Mouse (Mus musculus) stomach, embryonic 14.5 days (tissue): Measurements from ENCODE around the gene Syf2. TPM values are rescaled to one million over a fixed set of nuclear protein-coding genes. Genes with fewer than 3 reads are reported as not detected.

ENCODE experiments used
- ATAC-seq: fragments of 200-750 bp; cut with Nextera tagmentation; 2 replicates; pipeline ENCODE4 v1.8.0; 2017; ENCODE audit warnings: low read depth, moderate TSS enrichment; ENCODE audit not compliant: insufficient number of reproducible peaks, insufficient read depth, low FRiP score
- H3K27ac ChIP-seq: fragments of 300-500 bp; sonication (generic); 2 replicates; pipeline ENCODE4 v1.5.1; 2014; ENCODE audit warnings: mild to moderate bottlenecking, low read length, moderate library complexity, mixed read lengths
- H3K27me3 ChIP-seq: fragments of 300-500 bp; sonication (generic); 2 replicates; pipeline ENCODE4 v1.6.1; 2014; ENCODE audit warnings: low read length, control low read depth, mixed read lengths; ENCODE audit not compliant: control insufficient read depth, insufficient read depth
- H3K36me3 ChIP-seq: fragments of 300-500 bp; sonication (generic); 2 replicates; pipeline ENCODE4 v1.6.1; 2014; ENCODE audit warnings: mild to moderate bottlenecking, control low read depth, low read length, moderate library complexity, mixed read lengths; ENCODE audit not compliant: control insufficient read depth, insufficient read depth
- H3K4me1 ChIP-seq: fragments of 300-500 bp; sonication (generic); 2 replicates; pipeline ENCODE4 v1.6.1; 2014; ENCODE audit warnings: low read length, control low read depth, mixed read lengths; ENCODE audit not compliant: control insufficient read depth, insufficient read depth
- H3K4me2 ChIP-seq: fragments of 300-500 bp; sonication (generic); replicated peaks from 2 replicates; pipeline ENCODE4 v1.6.1; 2014; ENCODE audit warnings: low read depth, low read length, control low read depth
- H3K4me3 ChIP-seq: fragments of 300-500 bp; sonication (generic); 2 replicates; pipeline ENCODE4 v1.5.1; 2014; ENCODE audit warnings: low read depth, low read length, control low read depth
- H3K9ac ChIP-seq: fragments of 300-500 bp; sonication (generic); replicated peaks from 2 replicates; pipeline ENCODE4 v1.6.1; 2014; ENCODE audit warnings: low read depth, mild to moderate bottlenecking, control low read depth, low read length, moderate library complexity, mixed read lengths
- H3K9me3 ChIP-seq: fragments of 300-500 bp; sonication (generic); 2 replicates; pipeline ENCODE4 v1.6.1; 2016; ENCODE audit warnings: low read depth, low read length, control low read depth; ENCODE audit not compliant: control insufficient read depth
- WGBS: fragments of 180-500 bp; shearing (Covaris S2); extraction: QIAGEN DNeasy Blood & Tissue Kit; methylation state at CpG from one replicate; pipeline ENCODE4 v1.1.7; 2014; 5-methylcytosine and 5-hydroxymethylcytosine counted together
- polyA plus RNA-seq: library from polyadenylated mRNA; unstranded; fragments of >200 nt; fragmentation: Nextera tagmentation; extraction: Ambion mirVana; gene quantifications from 2 replicates; pipeline ENCODE4 v1.2.1, GENCODE M21; 2014

Syf2 gene
- polyA plus RNA-seq, 1 experiment from 2014 or later = 67.7 TPM

GRCm38 (mm10) chr4:134950518-134951091 is 19.9 kb downstream of the Syf2 start:
- Histone ChIP-seq H3K27ac (peak overlapping the region; percentile 27; the same call in 1 of the 2 replicates), H3K4me1 (peaks cover 9% of the 10 kb centered on the region; the same call in 1 of the 2 replicates), H3K9me3 (no peaks in the 10 kb centered on the region), H3K36me3 (no peaks in the 10 kb centered on the region), H3K9ac (no peak overlapping the region), H3K4me2 (0 out of 2 replicates have a peak overlapping the region, but pooled peaks have one; percentile 10), H3K27me3 (peaks cover 2% of the 10 kb centered on the region; the same call in 1 of the 2 replicates), H3K4me3 (no peak overlapping the region)
- WGBS = 15% methylated on average over 11 of the region's 11 CpGs
- ATAC-seq = peak; percentile 74; the same call in 1 of the 2 replicates

GRCm38 (mm10) chr4:134954461-134954860 is 23.8 kb downstream of the Syf2 start:
- no peaks in the 10 kb centered on the region for H3K9me3 ChIP-seq
- no peak overlapping the region for H3K4me2 ChIP-seq
- WGBS = 15% methylated on average over 15 of the region's 15 CpGs
- H3K27ac ChIP-seq = no peak overlapping the region
- no peaks in the 10 kb centered on the region for H3K36me3 ChIP-seq
- peaks cover 9% of the 10 kb centered on the region; the same call in 1 of the 2 replicates for H3K4me1 ChIP-seq
- no peak overlapping the region for H3K9ac ChIP-seq
- no peak overlapping the region for H3K4me3 ChIP-seq
- ATAC-seq = no peak
- H3K27me3 ChIP-seq = peaks cover 2% of the 10 kb centered on the region; the same call in 1 of the 2 replicates

- H3K4me3 ChIP-seq = no peak overlapping the region
- no peaks in the 10 kb centered on the region for H3K36me3 ChIP-seq
- H3K27ac ChIP-seq = no peak overlapping the region
- ATAC-seq = no peak
- H3K27me3 ChIP-seq = peaks cover 2% of the 10 kb centered on the region; the same call in 1 of the 2 replicates
- no peak overlapping the region for H3K9ac ChIP-seq
- no peaks in the 10 kb centered on the region for H3K9me3 ChIP-seq
- 87% methylated on average over 2 of the region's 2 CpGs for WGBS
- peaks cover 9% of the 10 kb centered on the region; the same call in 1 of the 2 replicates for H3K4me1 ChIP-seq
- no peak overlapping the region for H3K4me2 ChIP-seq
Measured at GRCm38 (mm10) chr4:134955196-134955595, 24.5 kb downstream of the Syf2 start.

GRCm38 (mm10) chr4:134955845-134956244 is 25.1 kb downstream of the Syf2 start:
- WGBS = 77% methylated on average over 3 of the region's 3 CpGs
- Histone ChIP-seq H3K27me3 (peaks cover 2% of the 10 kb centered on the region; the same call in 1 of the 2 replicates), H3K9me3 (no peaks in the 10 kb centered on the region), H3K4me2 (no peak overlapping the region), H3K9ac (no peak overlapping the region), H3K27ac (no peak overlapping the region), H3K36me3 (no peaks in the 10 kb centered on the region), H3K4me1 (peaks cover 3% of the 10 kb centered on the region; the same call in 1 of the 2 replicates), H3K4me3 (no peak overlapping the region)
- ATAC-seq = no peak

GRCm38 (mm10) chr4:134956328-134956727 is 25.6 kb downstream of the Syf2 start:
- Histone ChIP-seq H3K36me3 (no peaks in the 10 kb centered on the region), H3K4me2 (no peak overlapping the region), H3K4me3 (no peak overlapping the region), H3K27ac (no peak overlapping the region), H3K9me3 (no peaks in the 10 kb centered on the region), H3K9ac (no peak overlapping the region), H3K27me3 (peaks cover 2% of the 10 kb centered on the region; the same call in 1 of the 2 replicates), H3K4me1 (peaks cover 2% of the 10 kb centered on the region; the same call in 1 of the 2 replicates)
- ATAC-seq = no peak
- WGBS = 24% methylated on average over 3 of the region's 3 CpGs

GRCm38 (mm10) chr4:134963021-134963776 is 32.5 kb downstream of the Syf2 start:
- 28% methylated on average over 19 of the region's 19 CpGs for WGBS
- 0 out of 2 replicates have a peak, but pooled peaks have one; percentile 37 for ATAC-seq
- H3K9me3 ChIP-seq = no peaks in the 10 kb centered on the region

GRCm38 (mm10) chr4:134967887-134968604 is 37.3 kb downstream of the Syf2 start:
- ATAC-seq = no peak

More at GRCm38 (mm10) chr4:134963021-134963776, 32.5 kb downstream of the Syf2 start:
- no peaks in the 10 kb centered on the region for H3K27me3 ChIP-seq
- H3K27ac ChIP-seq = no peak overlapping the region
- H3K9ac ChIP-seq = no peak overlapping the region
- H3K4me1 ChIP-seq = no peaks in the 10 kb centered on the region
- H3K36me3 ChIP-seq = no peaks in the 10 kb centered on the region
- no peak overlapping the region for H3K4me2 ChIP-seq
- no peak overlapping the region for H3K4me3 ChIP-seq

GRCm38 (mm10) chr4:134968605-134968976 is 37.9 kb downstream of the Syf2 start:
- Histone ChIP-seq H3K9ac (no peak overlapping the region), H3K27ac (no peak overlapping the region), H3K9me3 (no peaks in the 10 kb centered on the region), H3K4me3 (no peak overlapping the region), H3K4me2 (no peak overlapping the region), H3K36me3 (no peaks in the 10 kb centered on the region), H3K27me3 (no peaks in the 10 kb centered on the region), H3K4me1 (no peaks in the 10 kb centered on the region)
- WGBS = 66% methylated on average over 18 of the region's 18 CpGs
- no peak for ATAC-seq

More at GRCm38 (mm10) chr4:134967887-134968604, 37.3 kb downstream of the Syf2 start:
- Histone ChIP-seq H3K4me3 (no peak overlapping the region), H3K27me3 (no peaks in the 10 kb centered on the region), H3K4me2 (no peak overlapping the region), H3K9ac (no peak overlapping the region), H3K36me3 (no peaks in the 10 kb centered on the region), H3K9me3 (no peaks in the 10 kb centered on the region), H3K27ac (no peak overlapping the region), H3K4me1 (no peaks in the 10 kb centered on the region)
- WGBS = 75% methylated on average over 20 of the region's 20 CpGs
